Mouse (Mus musculus) lung, postnatal 10 days (tissue): Measurements from ENCODE around the gene Tbc1d20.
"Not testable (repeated sequence)": the region's sequence is repeated elsewhere in the genome, so short reads cannot be mapped to it uniquely, and the experiment has no call there.

Experiments used
- DNase-seq: peaks from one replicate; pipeline ENCODE4 v3.0.0; 2021

The Tbc1d20 gene

GRCm38 (mm10) chr2:152327980-152328379 is 34.4 kb downstream of the Tbc1d20 start:
- DNase-seq = peak; percentile 45

- no peak for DNase-seq
Measured at GRCm38 (mm10) chr2:152330858-152331423, 37.3 kb downstream of the Tbc1d20 start.

DNA sequence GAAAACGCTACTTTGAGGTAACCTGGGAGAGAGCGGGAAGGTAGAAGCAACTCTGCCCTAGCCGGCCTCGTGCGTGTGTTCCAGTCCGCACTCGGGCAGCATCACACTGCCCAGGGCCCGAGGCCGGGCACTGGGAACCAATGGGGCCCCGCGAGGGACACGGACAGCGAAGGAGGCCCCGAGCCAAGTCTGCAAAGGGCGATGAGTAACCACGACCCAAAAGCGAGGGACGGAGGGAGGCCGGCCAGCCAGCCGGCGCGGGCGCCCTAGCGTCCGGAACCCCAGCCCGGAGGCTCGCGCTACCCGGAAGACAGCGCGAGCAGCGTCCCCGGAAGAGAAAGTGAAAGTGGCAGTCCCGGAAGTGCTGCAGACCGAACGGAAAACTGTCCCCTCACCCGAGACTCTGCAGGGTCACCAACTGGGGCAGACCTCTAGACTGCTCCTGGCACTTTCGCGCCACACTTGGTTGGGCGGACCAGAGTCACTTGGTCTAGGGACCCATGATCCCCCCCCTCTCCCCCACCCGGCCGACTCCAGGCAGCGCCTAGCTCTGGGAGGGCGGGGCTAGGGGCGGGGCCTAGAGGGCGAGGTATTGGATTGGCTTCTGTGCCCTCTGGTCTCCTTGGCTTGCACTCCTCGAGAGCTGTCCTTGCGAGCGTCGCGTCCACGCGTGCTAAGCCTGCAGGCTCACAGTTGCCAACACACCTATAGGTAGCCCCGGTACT is 38.6 kb downstream of the Tbc1d20 start, which contains the start of gene Rbck1:
Gene Rbck1 (minus strand): TSS at position 553 of the 725 bp plus-strand sequence.
- DNase-seq = peak; percentile 92

GRCm38 (mm10) chr2:152333345-152334006 is 39.8 kb downstream of the Tbc1d20 start:
- no peak for DNase-seq

DNA sequence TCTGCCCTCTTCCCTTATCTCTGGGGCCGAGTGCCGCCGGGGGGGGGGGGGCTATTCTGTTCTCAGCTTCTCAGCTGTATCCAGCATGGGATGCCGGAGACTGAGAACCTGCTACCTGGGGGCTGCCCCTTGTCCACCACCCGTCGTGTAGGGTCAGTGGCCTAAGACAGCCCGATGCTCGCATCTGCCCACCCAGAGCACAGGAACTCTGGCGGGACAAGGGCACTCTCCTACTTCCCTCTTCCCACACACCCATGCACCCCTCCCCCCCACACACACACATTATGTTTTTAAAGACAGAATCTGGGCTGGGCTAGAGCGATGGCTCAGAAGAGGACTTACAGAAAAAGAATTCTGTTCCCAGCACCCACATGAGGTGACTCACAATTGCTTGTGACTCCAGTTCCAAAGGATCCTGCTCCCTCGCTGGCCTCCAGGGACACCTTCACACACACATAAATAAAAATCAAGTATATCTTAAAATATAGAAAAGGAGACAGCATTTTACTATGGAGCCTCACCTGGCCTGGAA is 41.7 kb downstream of the Tbc1d20 start:
- DNase-seq = no peak

GRCm38 (mm10) chr2:152336856-152337255 is 43.2 kb downstream of the Tbc1d20 start:
- peak; percentile 74 for DNase-seq

DNA sequence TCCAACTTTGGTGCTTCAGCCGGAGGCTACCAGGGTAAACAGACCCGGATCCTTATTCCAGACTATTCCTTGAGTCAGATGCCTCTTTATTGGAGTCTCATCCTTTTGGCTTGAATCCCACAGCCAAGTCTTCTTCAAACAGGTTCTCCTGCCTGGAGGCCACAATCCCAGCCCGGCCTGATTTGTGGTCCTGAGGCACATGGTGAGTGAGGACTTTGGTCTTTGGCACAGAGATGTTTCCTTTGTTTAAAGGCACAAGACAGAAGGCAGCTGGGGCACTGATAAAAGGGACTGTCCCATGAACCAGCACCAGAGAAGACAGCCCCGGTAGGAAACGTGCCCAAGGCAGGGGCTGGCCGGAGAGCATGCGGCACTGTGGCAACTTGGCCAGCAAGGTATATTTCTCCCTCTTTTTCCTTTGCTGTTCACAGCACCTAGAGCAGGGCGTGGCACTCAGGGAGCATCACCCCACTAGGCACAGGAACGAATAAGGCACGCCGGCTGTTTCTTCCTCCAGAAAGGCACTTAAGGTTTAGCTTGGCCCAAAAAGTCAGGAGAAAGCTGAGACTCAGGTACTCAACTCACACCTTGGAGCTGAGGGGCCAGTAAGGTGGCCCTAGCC is 44.1 kb downstream of the Tbc1d20 start:
- no peak for DNase-seq

DNA sequence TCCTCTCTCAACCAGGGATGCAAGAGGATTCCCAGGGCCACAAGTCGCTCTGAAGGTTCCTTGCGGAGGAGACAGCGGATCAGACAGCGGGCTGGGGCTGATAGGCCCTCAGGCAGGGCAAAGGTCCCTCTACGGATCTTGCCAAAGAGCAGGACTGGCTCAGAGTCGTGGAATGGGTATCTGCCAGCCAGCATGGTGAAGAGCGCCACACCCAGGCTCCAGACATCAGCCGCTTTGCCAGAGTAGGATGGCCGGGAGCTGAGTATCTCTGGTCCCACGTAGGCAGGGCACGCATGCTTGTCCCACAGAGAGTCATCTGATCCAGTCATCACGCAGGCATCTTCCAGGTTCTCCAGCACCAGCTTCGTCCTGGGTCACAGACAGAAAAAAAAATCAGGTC is 44.7 kb downstream of the Tbc1d20 start:
- no peak for DNase-seq

DNA sequence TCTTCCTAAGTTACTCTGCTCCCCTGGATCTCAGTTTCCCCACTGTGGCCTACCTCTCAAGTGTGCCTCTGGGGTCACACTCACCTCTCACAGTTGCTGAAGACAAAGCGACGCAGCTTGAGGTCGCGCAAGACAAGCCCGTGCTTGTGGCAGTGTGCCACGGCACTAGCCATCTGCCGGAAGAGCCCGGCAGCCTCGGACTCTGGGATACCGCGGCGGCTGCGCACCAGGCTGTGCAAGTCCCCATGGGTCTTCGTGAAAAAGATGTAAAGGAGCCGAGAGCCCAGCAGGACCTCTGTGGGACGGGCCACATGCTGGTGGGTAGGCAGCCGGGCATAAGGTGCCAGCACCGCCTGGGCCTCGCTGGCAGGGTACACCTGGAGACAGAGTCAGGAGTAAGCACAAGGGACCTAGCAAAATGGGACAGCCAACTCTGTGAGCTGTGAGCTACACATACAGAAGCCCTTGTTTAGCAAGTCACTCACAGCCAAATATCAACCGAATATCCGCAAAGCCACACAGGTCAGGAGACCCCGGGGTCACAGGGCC is 46.1 kb downstream of the Tbc1d20 start:
- no peak for DNase-seq

GRCm38 (mm10) chr2:152343329-152344213 is 49.9 kb downstream of the Tbc1d20 start, which contains the start of gene Trib3:
TSS of gene Trib3 (minus strand) at chr2:152344032.
- peak; percentile 93 for DNase-seq

- DNase-seq = peak; percentile 62
Measured at GRCm38 (mm10) chr2:152344361-152344760, 50.7 kb downstream of the Tbc1d20 start.

DNA sequence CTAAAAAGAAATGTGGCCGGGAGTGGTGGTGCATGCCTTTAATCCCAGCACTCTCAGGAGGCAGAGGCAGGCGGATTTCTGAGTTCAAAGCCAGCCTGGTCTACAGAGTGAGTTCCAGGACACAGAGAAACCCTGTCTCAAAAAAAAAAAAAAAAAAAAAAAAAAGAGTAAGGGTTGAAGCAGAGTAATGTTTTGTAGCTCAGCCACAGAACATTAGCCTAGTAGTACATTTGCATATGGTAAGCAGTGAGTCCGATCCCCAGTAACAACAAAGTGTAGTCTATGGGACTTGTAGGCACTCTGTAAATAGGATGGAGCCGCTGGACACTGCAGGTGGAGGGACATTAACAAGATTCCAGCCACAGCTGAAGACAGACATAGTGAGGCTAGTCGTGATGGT is 51.3 kb downstream of the Tbc1d20 start:
- DNase-seq = no peak

DNA sequence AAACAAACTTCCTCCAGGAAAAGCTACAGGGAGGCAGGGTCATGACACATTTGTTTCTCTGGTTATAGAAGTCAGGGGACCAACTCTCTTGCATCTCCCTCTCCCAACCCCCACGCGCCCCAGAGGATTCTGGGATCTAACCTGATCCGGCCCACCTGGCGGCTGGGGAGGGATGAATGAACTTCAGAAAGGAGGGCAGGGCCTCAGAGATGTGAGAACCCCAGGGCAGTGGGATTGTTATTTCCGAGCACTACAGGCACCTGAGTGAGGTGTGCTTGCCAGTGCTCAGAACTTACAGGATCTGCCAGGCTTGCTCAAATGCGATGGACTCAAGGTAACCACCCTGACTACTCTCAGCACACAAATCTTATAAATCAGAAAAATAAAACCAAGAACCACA is 51.8 kb downstream of the Tbc1d20 start:
- no peak for DNase-seq

DNA sequence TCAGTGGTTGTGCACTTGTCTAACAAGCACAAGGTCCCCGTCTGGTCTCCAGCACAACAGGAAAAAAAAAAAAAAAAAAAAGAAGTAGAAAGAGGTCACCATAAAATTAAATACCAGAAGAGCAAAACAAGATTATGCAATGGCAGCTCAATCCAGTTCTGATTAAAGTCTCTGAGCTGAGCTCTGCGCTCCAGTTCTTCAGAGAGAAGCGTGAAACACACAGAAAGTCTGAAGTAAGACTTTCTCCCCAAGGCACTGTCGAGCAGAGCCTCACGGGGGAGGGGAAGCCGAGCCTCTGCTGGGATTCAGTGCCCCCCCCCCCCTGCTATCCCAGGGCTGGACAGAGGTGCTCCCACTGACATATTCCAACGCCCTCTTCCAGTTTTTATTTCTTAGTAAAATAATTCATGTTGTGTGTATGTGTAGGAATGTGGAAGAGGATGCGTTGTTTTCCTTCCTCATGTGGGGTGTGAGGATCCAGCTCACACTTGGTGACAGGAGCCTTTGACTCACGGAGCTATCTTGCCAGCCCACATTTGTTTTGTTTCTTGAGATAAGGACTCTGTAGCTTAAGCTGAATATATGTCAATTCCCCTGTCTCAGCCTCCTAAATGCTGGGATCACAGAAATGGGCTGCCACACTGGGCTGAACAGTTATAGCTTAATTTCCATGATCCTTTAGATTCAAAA is 53.3 kb downstream of the Tbc1d20 start:
- no peak for DNase-seq

DNA sequence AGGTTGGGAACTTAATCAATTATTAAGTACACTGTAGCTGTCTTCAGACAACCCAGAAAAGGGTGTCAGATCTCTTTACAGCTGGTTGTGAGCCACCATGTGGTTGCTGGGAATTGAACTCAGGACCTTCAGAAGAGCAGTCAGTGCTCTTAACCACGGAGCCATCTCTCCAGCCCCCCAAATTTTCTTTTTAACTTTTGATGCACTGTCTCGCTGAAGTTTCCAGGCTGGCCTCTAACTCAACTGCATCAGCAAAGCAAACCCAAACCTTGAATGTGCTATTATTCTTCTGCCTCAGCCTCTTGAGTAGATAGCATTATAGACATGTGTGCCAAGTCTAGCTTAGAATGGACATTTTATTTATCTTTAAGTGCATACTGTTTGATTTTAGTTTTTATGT is 54.1 kb downstream of the Tbc1d20 start:
- no peak for DNase-seq

- DNase-seq = no peak
Measured at GRCm38 (mm10) chr2:152349205-152349604, 55.6 kb downstream of the Tbc1d20 start.

GRCm38 (mm10) chr2:152349842-152350540 is 56.4 kb downstream of the Tbc1d20 start:
- peak; percentile 72 for DNase-seq

- no peak for DNase-seq
Measured at GRCm38 (mm10) chr2:152357254-152357653, 63.6 kb downstream of the Tbc1d20 start.

DNA sequence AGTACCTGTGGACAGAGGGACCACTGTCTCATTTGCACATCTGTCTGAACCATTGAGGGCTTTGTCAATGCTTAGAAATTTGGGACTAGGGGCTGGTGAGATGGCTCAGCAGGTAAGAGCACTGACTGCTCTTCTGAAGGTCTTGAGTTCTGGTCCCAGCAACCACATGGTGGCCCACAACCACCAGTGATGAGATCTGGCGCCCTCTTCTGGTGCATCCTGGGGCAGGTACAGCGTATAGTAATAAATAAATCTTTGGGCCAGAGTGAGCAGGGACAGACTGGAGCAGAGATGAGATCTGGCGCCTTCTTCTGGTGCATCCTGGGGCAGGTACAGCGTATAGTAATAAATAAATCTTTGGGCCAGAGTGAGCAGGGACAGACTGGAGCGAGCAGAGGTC is 65.3 kb downstream of the Tbc1d20 start:
- not testable (repeated sequence) for DNase-seq

GRCm38 (mm10) chr2:152359616-152360015 is 66.0 kb downstream of the Tbc1d20 start:
- DNase-seq = peak; percentile 13
